Mouse (Mus musculus): ENCODE results near the gene Sema4d. TPM values are rescaled to one million over a fixed set of nuclear protein-coding genes. Genes with fewer than 3 reads are reported as not detected.

The Sema4d gene
- polyA plus RNA-seq, 2 experiments = 6.8 to 8.5 TPM

- Histone ChIP-seq H3K9ac (ENCODE audit: low read depth, low read length, severe bottlenecking) (no peak overlapping the region), H3K4me1 (ENCODE audit: control insufficient read depth, insufficient read depth, low read length) (0 out of 2 replicates have a peak, but pooled peaks cover 6% of the 10 kb centered on the region), H3K4me2 (replicated peaks; ENCODE audit: low read depth, low read length, severe bottlenecking) (no peak overlapping the region), H3K36me3 (ENCODE audit: control insufficient read depth, insufficient read depth, low read length) (no peaks in the 10 kb centered on the region), H3K4me3 (replicated peaks; ENCODE audit: low read length) (no peak overlapping the region), H3K9me3 (ENCODE audit: control insufficient read depth, low read length) (no peaks in the 10 kb centered on the region), H3K27me3 (ENCODE audit: control insufficient read depth, insufficient read depth, low read length) (no peaks in the 10 kb centered on the region), H3K27ac (replicated peaks; ENCODE audit: low read depth, low read length) (no peak overlapping the region)
- WGBS = 63% methylated on average over 5 of the region's 5 CpGs
- TF ChIP-seq POLR2A (IDR thresholded peaks at IDR 0.05; ENCODE audit: borderline replicate concordance, extremely low read depth, insufficient read depth, insufficient read length) = no peak
- ATAC-seq (ENCODE audit: low FRiP score, low read depth) = no peak
- DNase-seq (ENCODE audit: low spot score) = no peak
These were observed 70.4 kb downstream of the Sema4d start for GRCm38 (mm10) chr13:51723114-51723513.

DNA sequence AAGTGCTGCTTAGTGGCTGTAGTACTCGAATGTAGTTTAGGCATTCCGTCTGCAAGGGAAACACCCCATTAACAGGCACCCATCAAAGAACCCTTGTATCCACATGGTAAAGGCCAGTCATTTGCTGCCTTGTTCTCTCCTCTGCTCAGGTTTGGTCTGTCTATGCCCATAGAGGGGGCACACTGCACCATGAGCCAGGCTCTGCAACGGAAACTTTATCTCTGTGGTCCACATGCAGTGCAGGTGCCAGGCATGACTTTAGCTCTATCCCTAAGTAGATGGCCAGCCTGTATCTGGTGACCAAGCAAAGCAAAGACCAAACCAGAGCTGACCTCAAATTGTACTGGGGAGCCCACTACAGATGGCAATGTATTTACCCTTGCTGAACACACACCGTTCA, 73.0 kb downstream of the Sema4d start:
- WGBS = 83% methylated on average over 4 of the region's 4 CpGs
- TF ChIP-seq POLR2A (IDR thresholded peaks at IDR 0.05; ENCODE audit: borderline replicate concordance, extremely low read depth, insufficient read depth, insufficient read length) = no peak
- ATAC-seq (ENCODE audit: low FRiP score, low read depth) = no peak
- Histone ChIP-seq H3K9me3 (ENCODE audit: control insufficient read depth, low read length) (no peaks in the 10 kb centered on the region), H3K9ac (ENCODE audit: low read depth, low read length, severe bottlenecking) (no peak overlapping the region), H3K27me3 (ENCODE audit: control insufficient read depth, insufficient read depth, low read length) (no peaks in the 10 kb centered on the region), H3K27ac (replicated peaks; ENCODE audit: low read depth, low read length) (no peak overlapping the region), H3K4me3 (replicated peaks; ENCODE audit: low read length) (no peak overlapping the region), H3K4me2 (replicated peaks; ENCODE audit: low read depth, low read length, severe bottlenecking) (no peak overlapping the region), H3K4me1 (ENCODE audit: control insufficient read depth, insufficient read depth, low read length) (no peaks in the 10 kb centered on the region), H3K36me3 (ENCODE audit: control insufficient read depth, insufficient read depth, low read length) (no peaks in the 10 kb centered on the region)
- DNase-seq (ENCODE audit: low spot score) = no peak

DNA sequence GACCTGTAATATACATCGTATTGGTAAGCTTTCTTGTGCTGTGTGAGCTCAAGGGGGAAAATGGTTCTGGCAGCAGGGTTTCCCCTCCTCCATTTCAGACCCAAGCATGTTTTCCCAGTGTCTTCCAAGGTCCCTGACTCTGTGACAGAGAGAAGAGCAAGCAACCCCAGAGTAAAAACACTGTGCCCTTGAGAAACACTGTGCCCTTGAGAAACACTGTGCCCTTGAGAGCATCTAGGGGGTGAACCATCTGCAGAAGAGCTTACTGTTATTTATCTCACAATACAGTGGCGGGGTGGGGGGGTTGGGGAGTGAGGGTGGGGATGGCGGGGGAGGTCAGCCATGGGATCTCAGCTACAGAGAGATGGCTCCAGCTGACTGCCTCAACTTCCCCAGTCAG, 74.3 kb downstream of the Sema4d start:
- no peak for TF ChIP-seq POLR2A (IDR thresholded peaks at IDR 0.05; ENCODE audit: borderline replicate concordance, extremely low read depth, insufficient read depth, insufficient read length)
- H3K4me1 ChIP-seq (ENCODE audit: control insufficient read depth, insufficient read depth, low read length) = no peaks in the 10 kb centered on the region
- DNase-seq (ENCODE audit: low spot score) (no peak), ATAC-seq (ENCODE audit: low FRiP score, low read depth) (no peak)
- H3K36me3 ChIP-seq (ENCODE audit: control insufficient read depth, insufficient read depth, low read length) = no peaks in the 10 kb centered on the region
- no peak overlapping the region for H3K4me2 ChIP-seq (replicated peaks; ENCODE audit: low read depth, low read length, severe bottlenecking)
- 84% methylated on average over 1 of the region's 3 CpGs for WGBS
- H3K27me3 ChIP-seq (ENCODE audit: control insufficient read depth, insufficient read depth, low read length) = no peaks in the 10 kb centered on the region
- no peaks in the 10 kb centered on the region for H3K9me3 ChIP-seq (ENCODE audit: control insufficient read depth, low read length)
- H3K4me3 ChIP-seq (replicated peaks; ENCODE audit: low read length) = no peak overlapping the region
- H3K9ac ChIP-seq (ENCODE audit: low read depth, low read length, severe bottlenecking) = no peak overlapping the region
- no peak overlapping the region for H3K27ac ChIP-seq (replicated peaks; ENCODE audit: low read depth, low read length)

DNA sequence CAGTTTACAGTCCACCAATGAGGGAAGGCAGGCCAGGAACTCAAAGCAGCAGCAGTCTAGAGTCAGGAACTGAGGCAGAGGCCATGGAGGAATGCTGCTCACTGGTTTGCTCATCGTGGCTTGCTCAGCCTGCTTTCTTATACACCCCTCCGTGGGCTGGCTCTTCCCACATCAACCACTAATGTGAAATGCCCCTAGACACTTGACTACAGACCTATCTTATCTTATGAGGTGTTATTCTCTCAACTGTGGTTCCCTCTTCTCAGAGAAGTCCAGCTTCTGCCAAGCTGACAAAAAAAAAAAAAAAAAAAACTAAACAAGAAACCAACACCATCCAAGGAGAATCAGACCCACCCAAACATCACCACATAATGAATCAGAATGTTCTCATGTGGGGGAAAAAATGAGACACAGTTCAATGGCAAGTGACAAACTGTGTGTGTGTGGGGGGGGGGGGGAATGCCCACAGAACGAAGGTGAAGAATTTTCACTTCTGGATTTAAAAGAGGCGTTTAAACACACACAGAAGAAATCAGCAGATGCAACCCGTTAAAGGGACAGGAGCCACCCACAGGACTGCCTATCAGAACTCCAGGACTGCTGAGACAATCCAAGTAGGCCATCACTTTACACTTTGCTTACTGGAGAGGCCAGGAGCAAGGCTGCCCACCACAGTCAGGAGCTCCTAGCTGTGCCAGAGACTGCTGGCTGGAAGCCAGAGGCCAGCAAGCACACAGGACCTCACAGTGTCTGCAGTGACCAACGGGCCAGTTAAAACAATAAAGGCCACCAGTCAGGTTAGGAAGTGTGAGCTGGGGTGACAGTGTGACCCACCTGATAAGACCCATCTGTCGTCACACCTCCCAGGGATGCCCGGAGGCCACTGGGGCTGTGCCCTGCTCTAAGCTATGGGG, 76.9 kb downstream of the Sema4d start:
- DNase-seq (ENCODE audit: low spot score) (no peak), ATAC-seq (ENCODE audit: low FRiP score, low read depth) (no peak)
- H3K9me3 ChIP-seq (ENCODE audit: control insufficient read depth, low read length) = no peaks in the 10 kb centered on the region
- no peaks in the 10 kb centered on the region for H3K36me3 ChIP-seq (ENCODE audit: control insufficient read depth, insufficient read depth, low read length)
- TF ChIP-seq POLR2A (IDR thresholded peaks at IDR 0.05; ENCODE audit: borderline replicate concordance, extremely low read depth, insufficient read depth, insufficient read length) = no peak
- no peak overlapping the region for H3K27ac ChIP-seq (replicated peaks; ENCODE audit: low read depth, low read length)
- H3K4me1 ChIP-seq (ENCODE audit: control insufficient read depth, insufficient read depth, low read length) = no peaks in the 10 kb centered on the region
- no peaks in the 10 kb centered on the region for H3K27me3 ChIP-seq (ENCODE audit: control insufficient read depth, insufficient read depth, low read length)
- H3K4me2 ChIP-seq (replicated peaks; ENCODE audit: low read depth, low read length, severe bottlenecking) = no peak overlapping the region
- WGBS = 67% methylated on average over 8 of the region's 8 CpGs
- no peak overlapping the region for H3K9ac ChIP-seq (ENCODE audit: low read depth, low read length, severe bottlenecking)
- no peak overlapping the region for H3K4me3 ChIP-seq (replicated peaks; ENCODE audit: low read length)

DNA sequence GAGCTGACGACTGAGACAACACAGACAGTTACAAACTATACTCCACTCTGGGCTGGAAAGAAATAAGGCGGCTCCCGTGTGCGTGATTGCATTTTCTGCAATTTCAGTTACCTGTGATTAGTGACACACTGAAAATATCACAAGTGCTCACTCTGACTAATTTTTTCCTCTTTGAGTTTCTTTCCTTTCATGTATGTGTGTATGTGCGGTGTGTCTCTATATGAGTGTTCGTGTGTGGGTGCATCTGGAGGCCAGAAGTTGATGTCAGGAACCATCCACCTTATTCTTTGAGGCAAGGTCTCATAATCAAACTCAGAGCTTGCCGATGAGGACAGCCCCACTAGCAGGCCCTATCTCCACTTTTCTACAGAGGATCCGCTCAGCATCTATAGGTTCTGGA, 81.5 kb downstream of the Sema4d start:
- H3K4me3 ChIP-seq (replicated peaks; ENCODE audit: low read length) = no peak overlapping the region
- DNase-seq (ENCODE audit: low spot score) = no peak
- ATAC-seq (ENCODE audit: low FRiP score, low read depth) = no peak
- no peak for TF ChIP-seq POLR2A (IDR thresholded peaks at IDR 0.05; ENCODE audit: borderline replicate concordance, extremely low read depth, insufficient read depth, insufficient read length)
- no peaks in the 10 kb centered on the region for H3K36me3 ChIP-seq (ENCODE audit: control insufficient read depth, insufficient read depth, low read length)
- no peaks in the 10 kb centered on the region for H3K9me3 ChIP-seq (ENCODE audit: control insufficient read depth, low read length)
- no peak overlapping the region for H3K4me2 ChIP-seq (replicated peaks; ENCODE audit: low read depth, low read length, severe bottlenecking)
- no peaks in the 10 kb centered on the region for H3K4me1 ChIP-seq (ENCODE audit: control insufficient read depth, insufficient read depth, low read length)
- H3K27me3 ChIP-seq (ENCODE audit: control insufficient read depth, insufficient read depth, low read length) = no peaks in the 10 kb centered on the region
- H3K9ac ChIP-seq (ENCODE audit: low read depth, low read length, severe bottlenecking) = no peak overlapping the region
- no peak overlapping the region for H3K27ac ChIP-seq (replicated peaks; ENCODE audit: low read depth, low read length)
- 81% methylated on average over 8 of the region's 8 CpGs for WGBS
